Mouse (Mus musculus) testis, adult 2 months (tissue): Measurements from ENCODE around the gene Ahnak2.

Experiments
- CTCF ChIP-seq: fragments of 200-500 bp; IDR thresholded peaks from 2 replicates; pipeline ENCODE4 v1.5.1; 2012; ENCODE audit warnings: low read depth, mild to moderate bottlenecking, inconsistent platforms, low read length, moderate library complexity; ENCODE audit not compliant: control insufficient read depth, insufficient read depth, insufficient replicate concordance
- POLR2A ChIP-seq: fragments of 200-500 bp; IDR thresholded peaks from 2 replicates; pipeline ENCODE4 v1.6.1; 2012; ENCODE audit warnings: low read depth, mild to moderate bottlenecking, inconsistent platforms, low read length, moderate library complexity; ENCODE audit not compliant: control insufficient read depth

- no peak for TF ChIP-seq CTCF
- no peak for TF ChIP-seq POLR2A
These were observed 18.8 kb upstream of the Ahnak2 start for GRCm38 (mm10) chr12:112821216-112821615.
